8 mouse cellular contexts compared by ENCODE assay signal in the genomic region with DNA sequence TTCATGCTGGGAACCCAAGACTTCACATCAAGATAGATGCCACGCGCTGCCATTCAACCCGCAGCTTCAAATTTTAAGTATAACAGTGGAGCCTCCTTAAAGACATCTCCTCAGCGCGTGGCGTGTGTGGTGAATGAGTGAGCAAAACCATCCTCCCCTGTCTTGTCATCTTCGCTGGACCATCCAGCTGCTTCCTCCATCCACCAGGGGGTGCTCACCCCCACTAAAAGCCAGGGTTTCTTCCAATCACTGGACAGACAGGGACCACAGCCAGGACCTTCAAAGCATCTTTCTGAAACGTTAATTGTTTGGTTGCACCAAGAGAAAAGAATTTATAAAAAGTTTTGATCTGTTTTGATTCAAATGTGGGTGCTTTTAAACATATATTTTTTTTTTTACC.
A peak's percentile ranks its signal among the peaks of the same experiment; 100 is the strongest.
DNase-seq lines count a peak whose midpoint lies in the region; ATAC-seq and TF ChIP-seq lines count a peak whose summit lies in the region.

No protein-coding gene starts in this region.

- H3K27ac ChIP-seq in heart, embryonic 11.5 days (ENCODE audit: low read depth, low read length), result no peak overlapping the region
- H3K27ac ChIP-seq in embryonic facial prominence, embryonic 10.5 days (replicated peaks), result peak overlapping the region; percentile 45; the same call in 1 of the 2 replicates
- H3K27ac ChIP-seq in hindbrain, embryonic 12.5 days, result no peak overlapping the region
- H3K27ac ChIP-seq in olfactory bulb, adult 2 months (ENCODE audit: insufficient read depth, low read depth, low read length), result no peak overlapping the region

- H3K4me1 ChIP-seq in heart, embryonic 11.5 days (ENCODE audit: control insufficient read depth, insufficient read depth, low read length), result no peaks in the 10 kb centered on the region
- peaks cover 30% of the 10 kb centered on the region for H3K4me1 ChIP-seq in embryonic facial prominence, embryonic 10.5 days
- peaks cover 12% of the 10 kb centered on the region for H3K4me1 ChIP-seq in hindbrain, embryonic 12.5 days
- H3K4me1 ChIP-seq in olfactory bulb, adult 2 months (ENCODE audit: control insufficient read depth, insufficient read depth, low read length), result no peaks in the 10 kb centered on the region

- 25% methylated on average over 8 of the region's 8 CpGs for WGBS in heart, embryonic 11.5 days (ENCODE audit: insufficient replicate concordance)
- WGBS in embryonic facial prominence, embryonic 10.5 days, result 34% methylated on average over 8 of the region's 8 CpGs
- 41% methylated on average over 8 of the region's 8 CpGs for WGBS in hindbrain, embryonic 12.5 days
- 40% methylated on average over 8 of the region's 8 CpGs for WGBS in olfactory bulb, adult 2 months

- H3K9me3 ChIP-seq in heart, embryonic 11.5 days (replicated peaks; ENCODE audit: control insufficient read depth, low read length), result no peaks in the 10 kb centered on the region
- no peaks in the 10 kb centered on the region for H3K9me3 ChIP-seq in embryonic facial prominence, embryonic 10.5 days
- H3K9me3 ChIP-seq in hindbrain, embryonic 12.5 days (replicated peaks), result no peaks in the 10 kb centered on the region; the same call in 1 of the 2 replicates

- no peaks in the 10 kb centered on the region for H3K27me3 ChIP-seq in heart, embryonic 11.5 days (ENCODE audit: control insufficient read depth, insufficient read depth, low read length)
- no peaks in the 10 kb centered on the region for H3K27me3 ChIP-seq in embryonic facial prominence, embryonic 10.5 days (replicated peaks; ENCODE audit: low read depth, poor library complexity, severe bottlenecking)
- no peaks in the 10 kb centered on the region for H3K27me3 ChIP-seq in hindbrain, embryonic 12.5 days

- no peak for TF ChIP-seq POLR2A in olfactory bulb, adult 2 months (IDR thresholded peaks at IDR 0.05; ENCODE audit: insufficient read depth, low read depth, low read length)

- peak; percentile 42; the same call in 1 of the 2 replicates for TF ChIP-seq CTCF in olfactory bulb, adult 2 months (IDR thresholded peaks at IDR 0.05; ENCODE audit: insufficient read depth, low read depth, low read length)

- no peak overlapping the region for H3K4me3 ChIP-seq in heart, embryonic 11.5 days (ENCODE audit: low read depth, low read length)
- no peak overlapping the region for H3K4me3 ChIP-seq in embryonic facial prominence, embryonic 10.5 days
- H3K4me3 ChIP-seq in hindbrain, embryonic 12.5 days, result no peak overlapping the region
- H3K4me3 ChIP-seq in olfactory bulb, adult 2 months (ENCODE audit: insufficient read depth, low read depth, low read length), result no peak overlapping the region

- no peak overlapping the region for H3K4me2 ChIP-seq in heart, embryonic 11.5 days
- no peak overlapping the region for H3K4me2 ChIP-seq in hindbrain, embryonic 12.5 days (replicated peaks)

- DNase-seq in heart, adult 18-20 months, result peak; percentile 6 to 61
- peak; percentile 62 for DNase-seq in adrenal gland, adult 2 months
- peak; percentile 75 for DNase-seq in embryonic facial prominence, embryonic 10.5 days (ENCODE audit: low spot score)
- peak; percentile 69 to 75 for DNase-seq in left cerebral cortex, postnatal 25 days (ENCODE audit: low spot score in 2 of 2)

- intact Hi-C loops in left cerebral cortex, postnatal 25 days (cut with DNase I), result loop anchor here (5.0 kb wide), 4 partner anchors 257 to 1067 kb away; a partner anchor contains a TSS

- no peaks in the 10 kb centered on the region for H3K36me3 ChIP-seq in heart, embryonic 11.5 days (ENCODE audit: control insufficient read depth, insufficient read depth, low read length)
- H3K36me3 ChIP-seq in embryonic facial prominence, embryonic 10.5 days (replicated peaks), result no peaks in the 10 kb centered on the region
- H3K36me3 ChIP-seq in hindbrain, embryonic 12.5 days, result no peaks in the 10 kb centered on the region

- no peak for ATAC-seq in heart, embryonic 11.5 days (replicated peaks; ENCODE audit: insufficient number of reproducible peaks, low FRiP score, low TSS enrichment)
- ATAC-seq in hindbrain, embryonic 12.5 days (ENCODE audit: low FRiP score), result peak; percentile 68; the same call in 1 of the 2 replicates
- no peak for ATAC-seq in CD4-positive, CD25-positive, alpha-beta regulatory T cell, adult 4 months

- no peak overlapping the region for H3K9ac ChIP-seq in heart, embryonic 11.5 days (ENCODE audit: low read depth, low read length)
- H3K9ac ChIP-seq in hindbrain, embryonic 12.5 days, result no peak overlapping the region
